Mouse (Mus musculus): ENCODE measurements around the gene Rab43. TPM values are rescaled to one million over a fixed set of nuclear protein-coding genes. Genes with fewer than 3 reads are reported as not detected.

Rab43 gene
- polyA plus RNA-seq, 1 experiment: 14.8 TPM

DNA sequence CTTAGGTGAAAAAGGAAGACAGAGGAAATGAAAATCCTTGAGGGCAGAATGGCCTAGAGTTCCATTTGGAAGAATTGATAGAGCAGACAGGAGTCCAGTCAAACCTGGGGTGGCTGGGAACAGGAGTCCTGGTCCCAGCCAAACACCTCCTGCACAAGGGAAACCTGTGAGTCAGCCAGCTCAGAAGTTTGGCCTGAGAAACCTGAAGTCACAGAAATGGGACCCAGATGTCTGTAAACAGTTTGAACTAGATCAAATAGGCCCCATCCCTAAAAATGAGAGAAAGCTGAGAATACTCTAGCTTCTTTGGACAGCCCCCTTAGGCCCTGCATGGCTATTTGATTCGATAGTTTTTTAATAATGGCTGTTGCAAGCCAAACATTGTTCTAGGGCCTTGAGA, 692 bp upstream of the Rab43 start:
- Histone ChIP-seq H3K4me3 (peak overlapping the region; percentile 75), H3K36me3 (ENCODE audit: control insufficient read depth, insufficient read depth) (peaks cover 7% of the 10 kb centered on the region), H3K4me2 (ENCODE audit: low read depth) (peak overlapping the region; percentile 88), H3K79me2 (ENCODE audit: control insufficient read depth, insufficient read depth) (no peaks in the 10 kb centered on the region), H3ac (ENCODE audit: control insufficient read depth, insufficient read length) (no peak overlapping the region), H3K27me3 (ENCODE audit: control insufficient read depth, insufficient read depth, insufficient read length) (no peaks in the 10 kb centered on the region)
- TF ChIP-seq SRF (IDR thresholded peaks at IDR 0.05; ENCODE audit: control insufficient read depth, insufficient read length, low read depth): no peak
- no peak for TF ChIP-seq MYOD1 (IDR thresholded peaks at IDR 0.05; ENCODE audit: control insufficient read depth in 1 of 3, insufficient read length in 2 of 3, low read depth in 2 of 3)
- no peak for TF ChIP-seq USF1 (IDR thresholded peaks at IDR 0.05; ENCODE audit: low read depth)
- no peak for TF ChIP-seq POLR2A (IDR thresholded peaks at IDR 0.05; ENCODE audit: insufficient read length, low read depth)
- TF ChIP-seq E2F4 (IDR thresholded peaks at IDR 0.05; ENCODE audit: insufficient read depth): no peak
- TF ChIP-seq MYOG (IDR thresholded peaks at IDR 0.05; ENCODE audit: control insufficient read depth in 1 of 3, insufficient read depth in 1 of 3, insufficient read length in 2 of 3, low read depth in 2 of 3): no peak
- TF ChIP-seq MAX (IDR thresholded peaks at IDR 0.05; ENCODE audit: low read depth): no peak
- TF ChIP-seq REST (IDR thresholded peaks at IDR 0.05; ENCODE audit: insufficient read depth, insufficient read length): no peak
- TF ChIP-seq CEBPB (IDR thresholded peaks at IDR 0.05; ENCODE audit: insufficient read depth, poor library complexity, severe bottlenecking): no peak
- TF ChIP-seq POLR2AphosphoS2 (IDR thresholded peaks at IDR 0.05; ENCODE audit: insufficient read length, low read depth): no peak
- TF ChIP-seq TCF12 (IDR thresholded peaks at IDR 0.05; ENCODE audit: insufficient read depth, poor library complexity, severe bottlenecking): no peak
- TF ChIP-seq TCF3 (IDR thresholded peaks at IDR 0.05; ENCODE audit: insufficient read length, low read depth): no peak

DNA sequence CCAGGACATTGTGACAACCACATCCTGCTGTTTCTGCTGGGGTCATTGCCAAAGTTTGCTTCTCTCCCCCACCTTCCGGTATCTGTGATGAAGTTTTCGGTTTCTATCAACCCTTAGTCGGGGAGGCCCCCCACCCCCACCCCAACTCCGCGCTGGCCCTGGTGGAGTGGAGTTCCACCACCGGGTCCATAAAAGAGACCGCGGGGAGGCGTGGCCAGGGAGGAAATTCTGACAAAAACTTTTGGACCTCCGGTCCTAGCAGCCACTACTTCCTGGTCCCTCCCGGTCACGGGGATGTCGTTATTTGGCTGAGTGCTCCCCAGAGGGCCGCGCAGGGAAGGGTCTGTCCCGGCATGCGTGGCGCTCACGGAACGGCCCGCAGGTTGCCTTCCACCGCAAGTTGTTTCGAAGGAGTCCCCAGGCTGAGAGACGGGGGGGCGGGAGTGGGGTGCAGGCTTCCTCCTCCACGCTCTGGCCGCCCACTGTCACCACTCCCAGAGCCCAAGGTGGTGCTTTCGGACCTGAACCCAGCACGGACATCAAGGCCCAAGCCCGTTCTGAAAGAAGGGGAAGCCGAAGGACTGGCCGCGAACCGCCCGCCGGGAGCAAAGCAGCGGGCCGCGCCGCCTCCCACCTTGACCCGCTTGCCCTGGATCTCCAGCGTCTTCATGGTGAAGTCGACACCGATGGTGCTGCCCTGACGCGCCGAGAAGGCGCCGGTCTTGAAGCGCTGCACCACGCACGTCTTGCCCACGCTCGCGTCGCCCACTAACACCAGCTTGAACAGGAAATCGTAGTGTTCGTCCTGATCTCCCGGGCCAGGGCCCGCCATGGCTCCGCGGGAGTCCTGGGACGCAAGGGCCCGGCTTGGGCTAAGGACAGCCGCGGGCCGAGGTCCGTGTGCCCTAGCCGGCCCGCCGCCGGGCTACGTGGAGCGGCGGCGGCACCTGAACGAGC, 973 bp downstream of the Rab43 start:
- H3ac ChIP-seq (ENCODE audit: control insufficient read depth, insufficient read length): peak overlapping the region; percentile 59
- TF ChIP-seq TCF12 (IDR thresholded peaks at IDR 0.05; ENCODE audit: insufficient read depth, poor library complexity, severe bottlenecking) (no peak), E2F4 (IDR thresholded peaks at IDR 0.05; ENCODE audit: insufficient read depth) (no peak), MYOG (IDR thresholded peaks at IDR 0.05; ENCODE audit: control insufficient read depth in 1 of 3, insufficient read depth in 1 of 3, insufficient read length in 2 of 3, low read depth in 2 of 3) (no peak), POLR2AphosphoS2 (IDR thresholded peaks at IDR 0.05; ENCODE audit: insufficient read length, low read depth) (no peak), REST (IDR thresholded peaks at IDR 0.05; ENCODE audit: insufficient read depth, insufficient read length) (no peak), POLR2A (IDR thresholded peaks at IDR 0.05; ENCODE audit: insufficient read length, low read depth) (no peak), SRF (IDR thresholded peaks at IDR 0.05; ENCODE audit: control insufficient read depth, insufficient read length, low read depth) (no peak), MYOD1 (IDR thresholded peaks at IDR 0.05; ENCODE audit: control insufficient read depth in 1 of 3, insufficient read length in 2 of 3, low read depth in 2 of 3) (no peak), USF1 (IDR thresholded peaks at IDR 0.05; ENCODE audit: low read depth) (no peak), TCF3 (IDR thresholded peaks at IDR 0.05; ENCODE audit: insufficient read length, low read depth) (no peak), CEBPB (IDR thresholded peaks at IDR 0.05; ENCODE audit: insufficient read depth, poor library complexity, severe bottlenecking) (no peak), MAX (IDR thresholded peaks at IDR 0.05; ENCODE audit: low read depth) (no peak)

DNA sequence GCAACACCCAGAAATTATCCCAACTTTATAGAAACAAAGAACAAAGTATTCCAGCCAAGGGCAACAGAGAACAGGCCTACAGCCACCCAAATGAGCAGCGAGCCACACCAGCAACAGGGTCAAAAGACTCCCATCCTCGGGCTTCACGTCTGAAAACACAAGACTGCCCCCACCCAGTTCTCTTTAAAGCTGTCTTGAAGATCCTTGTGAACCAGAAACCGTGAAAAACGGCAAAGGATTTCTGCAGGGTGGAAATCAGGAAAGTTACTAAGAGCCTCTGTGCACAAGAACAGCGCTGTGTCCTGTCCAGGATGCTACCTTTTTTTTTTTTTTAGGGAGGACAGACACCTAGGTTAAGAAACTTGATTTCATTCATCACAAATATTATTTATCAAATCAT, 1.7 kb downstream of the Rab43 start:
- no peaks in the 10 kb centered on the region for H3K27me3 ChIP-seq (ENCODE audit: control insufficient read depth, insufficient read depth, insufficient read length)
- no peaks in the 10 kb centered on the region for H3K36me3 ChIP-seq (ENCODE audit: control insufficient read depth, insufficient read depth)
- peak overlapping the region; percentile 75 for H3K4me3 ChIP-seq
- H3K79me2 ChIP-seq (ENCODE audit: control insufficient read depth, insufficient read depth): no peaks in the 10 kb centered on the region
- TF ChIP-seq SRF (IDR thresholded peaks at IDR 0.05; ENCODE audit: control insufficient read depth, insufficient read length, low read depth): no peak
- no peak for TF ChIP-seq POLR2AphosphoS2 (IDR thresholded peaks at IDR 0.05; ENCODE audit: insufficient read length, low read depth)
- no peak for TF ChIP-seq REST (IDR thresholded peaks at IDR 0.05; ENCODE audit: insufficient read depth, insufficient read length)
- no peak for TF ChIP-seq MAX (IDR thresholded peaks at IDR 0.05; ENCODE audit: low read depth)
- no peak for TF ChIP-seq USF1 (IDR thresholded peaks at IDR 0.05; ENCODE audit: low read depth)
- no peak for TF ChIP-seq E2F4 (IDR thresholded peaks at IDR 0.05; ENCODE audit: insufficient read depth)
- TF ChIP-seq CEBPB (IDR thresholded peaks at IDR 0.05; ENCODE audit: insufficient read depth, poor library complexity, severe bottlenecking): no peak
- no peak for TF ChIP-seq POLR2A (IDR thresholded peaks at IDR 0.05; ENCODE audit: insufficient read length, low read depth)
- TF ChIP-seq MYOG (IDR thresholded peaks at IDR 0.05; ENCODE audit: control insufficient read depth in 1 of 3, insufficient read depth in 1 of 3, insufficient read length in 2 of 3, low read depth in 2 of 3): no peak
- TF ChIP-seq MYOD1 (IDR thresholded peaks at IDR 0.05; ENCODE audit: control insufficient read depth in 1 of 3, insufficient read length in 2 of 3, low read depth in 2 of 3): no peak
- no peak for TF ChIP-seq TCF12 (IDR thresholded peaks at IDR 0.05; ENCODE audit: insufficient read depth, poor library complexity, severe bottlenecking)
- no peak for TF ChIP-seq TCF3 (IDR thresholded peaks at IDR 0.05; ENCODE audit: insufficient read length, low read depth)
- peak overlapping the region; percentile 59 for H3ac ChIP-seq (ENCODE audit: control insufficient read depth, insufficient read length)
- H3K4me2 ChIP-seq (ENCODE audit: low read depth): peak overlapping the region; percentile 84

More for the DNA sequence above, 973 bp downstream of the Rab43 start:
- H3K79me2 ChIP-seq (ENCODE audit: control insufficient read depth, insufficient read depth): no peaks in the 10 kb centered on the region
- H3K4me3 ChIP-seq: peak overlapping the region; percentile 75
- no peaks in the 10 kb centered on the region for H3K36me3 ChIP-seq (ENCODE audit: control insufficient read depth, insufficient read depth)
- no peaks in the 10 kb centered on the region for H3K27me3 ChIP-seq (ENCODE audit: control insufficient read depth, insufficient read depth, insufficient read length)
- H3K4me2 ChIP-seq (ENCODE audit: low read depth): peak overlapping the region; percentile 84

DNA sequence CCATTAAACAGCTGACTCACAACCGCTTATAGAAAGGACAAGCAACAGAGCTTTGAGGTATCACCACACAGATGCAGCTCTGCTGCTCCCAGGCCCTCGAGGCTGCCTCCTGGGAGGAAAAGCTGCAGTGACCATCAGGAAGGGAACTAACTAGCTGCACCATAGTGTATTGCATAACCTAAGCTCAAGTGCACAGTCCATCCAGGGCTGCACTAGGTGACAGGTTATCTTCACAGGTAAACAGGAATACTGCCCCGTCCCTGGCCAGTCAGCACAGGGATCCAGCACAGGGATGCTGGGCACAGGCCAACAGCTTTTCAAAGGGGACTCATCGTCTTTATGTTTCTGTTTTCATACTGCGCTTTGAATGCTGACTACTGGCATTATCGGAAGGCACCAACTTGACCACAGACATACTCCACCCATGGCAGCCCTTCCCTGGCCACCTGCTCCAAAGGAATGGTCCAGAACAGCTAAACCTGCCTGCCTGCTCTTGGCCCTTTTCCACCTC, 2.3 kb downstream of the Rab43 start:
- H3K4me2 ChIP-seq (ENCODE audit: low read depth): peak overlapping the region; percentile 84
- H3K4me3 ChIP-seq: peak overlapping the region; percentile 75
- no peaks in the 10 kb centered on the region for H3K79me2 ChIP-seq (ENCODE audit: control insufficient read depth, insufficient read depth)
- H3K36me3 ChIP-seq (ENCODE audit: control insufficient read depth, insufficient read depth): no peaks in the 10 kb centered on the region
- H3ac ChIP-seq (ENCODE audit: control insufficient read depth, insufficient read length): no peak overlapping the region
- no peaks in the 10 kb centered on the region for H3K27me3 ChIP-seq (ENCODE audit: control insufficient read depth, insufficient read depth, insufficient read length)
- TF ChIP-seq MYOD1 (IDR thresholded peaks at IDR 0.05; ENCODE audit: control insufficient read depth in 1 of 3, insufficient read length in 2 of 3, low read depth in 2 of 3): peak in 1 of 3 experiments; percentile 33
- no peak for TF ChIP-seq TCF12 (IDR thresholded peaks at IDR 0.05; ENCODE audit: insufficient read depth, poor library complexity, severe bottlenecking)
- peak in 1 of 3 experiments; percentile 32 for TF ChIP-seq MYOG (IDR thresholded peaks at IDR 0.05; ENCODE audit: control insufficient read depth in 1 of 3, insufficient read depth in 1 of 3, insufficient read length in 2 of 3, low read depth in 2 of 3)
- TF ChIP-seq MAX (IDR thresholded peaks at IDR 0.05; ENCODE audit: low read depth): no peak

Measured in myocyte (in vitro differentiated cells).